Mouse (Mus musculus) spleen, postnatal 10 days (tissue): ENCODE measurements around the gene Olfr444.

Source experiments
- DNase-seq, 2 experiments: peaks; one replicate each; pipeline ENCODE4 v3.0.0; 2021 to 2022; ENCODE audit warnings: low spot score in 2 of 2

Olfr444 gene

DNA sequence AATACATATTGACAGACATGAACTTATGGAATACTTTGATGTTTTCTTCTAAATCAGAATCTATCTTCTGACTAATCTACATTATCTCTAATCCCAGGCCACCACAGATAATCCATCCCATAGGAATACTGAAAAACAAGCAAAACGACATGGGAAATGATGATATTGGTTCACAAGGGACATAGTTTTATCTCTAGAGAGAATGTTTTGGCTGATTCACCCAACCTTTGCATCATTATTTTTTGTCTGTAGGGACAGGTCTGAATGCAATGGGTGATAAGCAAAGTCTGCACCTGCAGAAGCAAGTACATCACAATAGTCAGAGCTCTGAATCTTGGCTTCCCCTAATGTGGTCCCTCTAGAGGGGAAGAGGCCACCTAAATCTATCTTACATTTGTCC lies at the start of gene Olfr444:
TSS of gene Olfr444 (plus strand) at position 301 of the 400 bp plus-strand sequence.
- no peak for DNase-seq

DNA sequence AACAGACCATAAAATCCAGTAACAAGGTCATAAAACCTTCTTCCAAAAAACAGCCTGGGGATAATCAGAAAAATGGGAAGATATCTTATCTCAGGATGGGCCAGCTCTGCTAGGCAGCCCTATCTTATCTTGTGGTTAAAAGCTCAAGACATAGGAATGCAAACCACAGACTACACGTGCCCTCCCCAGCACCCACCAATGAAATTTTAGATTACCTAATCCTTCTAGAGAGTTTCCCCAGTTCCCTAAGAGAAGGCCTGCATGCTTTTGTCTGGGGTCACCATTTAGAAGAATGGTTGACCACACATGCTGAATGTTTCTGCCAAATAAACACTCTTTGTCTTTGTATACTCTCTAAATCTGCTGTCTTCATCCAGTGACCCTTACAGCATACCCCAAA lies 48.5 kb upstream of the Olfr444 start:
- no peak for DNase-seq

DNA sequence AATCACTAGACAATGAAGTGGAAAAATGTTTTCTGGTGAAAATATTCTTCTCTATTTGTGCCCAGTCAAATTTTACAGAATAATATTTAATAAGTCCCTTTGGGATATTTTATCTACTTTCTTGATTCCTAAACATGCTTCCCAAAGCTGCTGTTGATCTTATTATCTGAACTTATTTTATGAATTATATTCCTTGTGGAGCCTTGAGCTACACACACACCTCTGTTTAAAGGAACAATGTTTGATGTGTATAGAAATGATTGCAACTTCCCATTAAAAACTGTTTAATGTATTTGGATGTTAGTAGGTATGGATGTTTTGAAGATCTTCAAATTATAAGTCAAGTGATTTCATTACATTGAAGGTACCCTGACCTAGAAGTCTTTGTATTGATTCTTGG lies 40.3 kb upstream of the Olfr444 start, which contains the start of gene Olfr447:
TSS of gene Olfr447 (plus strand) at position 301 of the 400 bp plus-strand sequence.
- DNase-seq = no peak

DNA sequence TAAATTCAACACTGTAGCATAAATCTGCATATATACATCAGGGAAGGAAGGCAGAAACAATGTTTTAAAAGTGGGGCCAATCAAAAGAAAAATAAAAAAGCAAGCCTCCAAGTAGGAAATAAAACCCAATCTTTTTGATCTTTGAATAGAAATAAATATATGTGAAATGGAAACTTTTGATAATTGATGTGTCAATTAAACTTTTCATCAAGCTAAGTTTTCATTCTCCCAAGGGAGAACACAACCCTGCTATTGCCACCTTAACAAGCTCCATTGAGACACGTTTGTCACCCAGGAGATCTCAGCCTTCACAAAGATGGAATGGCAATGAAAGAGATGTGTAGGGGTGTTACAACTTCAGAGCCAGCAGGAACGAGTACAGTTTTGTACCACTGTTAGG lies 27.8 kb upstream of the Olfr444 start, which contains the start of gene Olfr446:
TSS of gene Olfr446 (plus strand) at position 301 of the 400 bp plus-strand sequence.
- no peak for DNase-seq

DNA sequence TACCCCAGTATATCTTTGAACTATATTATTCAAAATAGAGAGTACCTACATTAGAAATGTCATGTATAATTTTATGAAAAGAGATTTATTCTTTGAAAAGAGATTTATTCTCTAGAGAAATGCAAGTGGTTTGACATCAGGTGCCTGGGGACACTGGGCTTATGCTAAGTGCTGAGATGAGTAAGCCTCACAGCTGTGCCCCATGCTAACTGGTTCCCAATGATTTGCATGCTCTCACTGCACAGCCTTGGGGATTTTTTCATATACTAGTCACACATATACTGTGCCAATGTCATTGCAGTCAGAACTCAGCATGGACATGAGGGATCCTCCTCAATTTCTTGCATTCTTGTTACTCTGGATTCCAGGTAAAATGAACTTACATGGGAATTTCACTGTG lies 31.5 kb downstream of the Olfr444 start:
- DNase-seq = no peak
